Mouse (Mus musculus) spleen, adult 2 months (tissue): Measurements from ENCODE around the gene Oaz3.

Experiments
- CTCF ChIP-seq: fragments of 200-500 bp; IDR thresholded peaks from 2 replicates; pipeline ENCODE4 v1.5.1; 2011; ENCODE audit warnings: mild to moderate bottlenecking, inconsistent platforms; ENCODE audit not compliant: insufficient read depth, insufficient read length, insufficient replicate concordance; ENCODE audit errors: extremely low read depth
- POLR2A ChIP-seq: fragments of 200-500 bp; IDR thresholded peaks from 2 replicates; pipeline ENCODE4 v1.6.1; 2011; ENCODE audit warnings: low read depth, low read length, inconsistent platforms

DNA sequence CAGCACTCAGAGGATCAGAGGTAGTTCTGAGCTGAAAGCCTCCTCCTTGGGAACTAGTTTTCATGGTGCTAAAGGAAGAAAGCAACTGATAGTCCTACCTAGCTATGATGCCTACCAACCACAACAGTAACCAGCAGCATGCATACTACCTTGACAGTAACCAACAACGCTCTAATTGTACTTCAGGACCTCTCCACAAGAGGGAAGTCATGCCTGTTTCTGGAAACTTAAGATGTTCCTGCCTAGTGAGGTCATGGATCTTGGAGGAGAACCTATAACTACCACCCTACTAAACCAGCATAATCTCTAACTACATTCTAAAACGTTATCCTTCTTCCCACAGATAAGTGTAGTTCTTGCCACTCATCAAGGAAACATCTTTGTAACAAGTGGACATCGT is 2.5 kb downstream of the Oaz3 start:
- TF ChIP-seq CTCF: no peak
- TF ChIP-seq POLR2A: no peak
